Mouse (Mus musculus) lung, postnatal 0 days (tissue): ENCODE results near the gene Nfkbib.
A peak's percentile ranks its signal among the peaks of the same experiment; 100 is the strongest.

Experiments used
- CTCF ChIP-seq: IDR thresholded peaks from 2 replicates; pipeline ENCODE4 v1.5.1; 2016; ENCODE audit warnings: antibody characterized with exemption, mild to moderate bottlenecking
- EP300 ChIP-seq: IDR thresholded peaks from 2 replicates; pipeline ENCODE4 v1.6.1; 2016; ENCODE audit warnings: antibody characterized with exemption, mild to moderate bottlenecking, control low read depth

GRCm38 (mm10) chr7:28716590-28717281, 50.6 kb downstream of the Nfkbib start, which contains the start of gene Fbxo17:
- peak; percentile 43 for TF ChIP-seq CTCF
- TF ChIP-seq EP300: no peak
